Mouse (Mus musculus) olfactory bulb, adult 2 months (tissue): ENCODE measurements around the gene Dhx34.

Experiments
- CTCF ChIP-seq: fragments of 200-500 bp; IDR thresholded peaks from 2 replicates; pipeline ENCODE4 v1.5.1; 2012; ENCODE audit warnings: low read depth, mild to moderate bottlenecking, low read length, moderate library complexity; ENCODE audit not compliant: insufficient read depth
- POLR2A ChIP-seq: fragments of 200-500 bp; IDR thresholded peaks from 2 replicates; pipeline ENCODE4 v1.6.1; 2012; ENCODE audit warnings: mild to moderate bottlenecking, low read depth, low read length, moderate library complexity; ENCODE audit not compliant: insufficient read depth

GRCm38 (mm10) chr7:16150191-16151145 lies 71.4 kb downstream of the Dhx34 start:
- TF ChIP-seq POLR2A (no peak), CTCF (no peak)
